Mouse (Mus musculus) G1E (cell line): ENCODE measurements around the gene Ttc26. TPM values are rescaled to one million over a fixed set of nuclear protein-coding genes. Genes with fewer than 3 reads are reported as not detected.

Source experiments
- ATAC-seq: 2 replicates; pipeline ENCODE4 v1.8.0; 2016; ENCODE audit warnings: mild to moderate bottlenecking; ENCODE audit not compliant: insufficient number of reproducible peaks, poor library complexity, low FRiP score, severe bottlenecking; ENCODE audit errors: extremely low read depth
- DNase-seq: peaks from one replicate; pipeline ENCODE4 v3.0.0; 2012; ENCODE audit warnings: low spot score
- H3K27me3 ChIP-seq: 2 replicates; pipeline ENCODE4 v1.6.1; 2012; ENCODE audit warnings: mild to moderate bottlenecking, low read length, inconsistent platforms; ENCODE audit not compliant: insufficient read depth
- H3K36me3 ChIP-seq: replicated peaks from 2 replicates; pipeline ENCODE3; 2012; ENCODE audit warnings: mild to moderate bottlenecking, inconsistent platforms
- H3K4me1 ChIP-seq: 2 replicates; pipeline ENCODE4 v1.6.1; 2012; ENCODE audit warnings: low read depth, low read length, inconsistent platforms, mixed read lengths; ENCODE audit not compliant: insufficient read depth
- H3K4me3 ChIP-seq: 2 replicates; pipeline ENCODE4 v1.5.1; 2012; ENCODE audit warnings: low read depth, mild to moderate bottlenecking, inconsistent platforms, low read length, moderate library complexity, mixed read lengths
- H3K9me3 ChIP-seq: replicated peaks from 2 replicates; pipeline ENCODE4 v1.6.1; 2012; ENCODE audit warnings: inconsistent platforms
- CTCF ChIP-seq: IDR thresholded peaks from 2 replicates; pipeline ENCODE4 v1.5.1; 2012; ENCODE audit warnings: low read depth, low read length, inconsistent platforms, mixed read lengths
- GATA1 ChIP-seq: IDR thresholded peaks from 2 replicates; pipeline ENCODE4 v1.6.1; 2012; ENCODE audit warnings: borderline replicate concordance, low read length, inconsistent platforms, mixed read lengths
- GATA2 ChIP-seq: IDR thresholded peaks from 2 replicates; pipeline ENCODE4 v1.6.1; 2012; ENCODE audit warnings: low read depth, low read length, inconsistent platforms, borderline replicate concordance
- POLR2AphosphoS5 ChIP-seq: IDR thresholded peaks from 2 replicates; pipeline ENCODE4 v1.6.1; 2012; ENCODE audit warnings: low read depth, low read length, inconsistent platforms; ENCODE audit not compliant: insufficient replicate concordance
- TAL1 ChIP-seq: conservative IDR thresholded peaks from 2 replicates; pipeline ENCODE4 v1.6.1; 2012; ENCODE audit warnings: low read depth, low read length, inconsistent platforms, mixed read lengths
- polyA plus RNA-seq: library from polyadenylated mRNA; stranded (reverse); fragments of >175 nt; gene quantifications from 2 replicates; pipeline ENCODE4 v1.2.3, GENCODE M21; 2012
- total RNA-seq, 2 experiments: library from RNA; stranded (forward) in 1 of 2; stranded (reverse) in 1 of 2; fragments of 200-1000 nt in 1 of 2; fragments of >200 nt in 1 of 2; fragmentation: Nextera tagmentation in 1 of 2; gene quantifications; 2 replicates each; pipeline ENCODE4 v1.2.3; 2014 to 2017

The Ttc26 gene
- total and polyA plus RNA-seq, 3 experiments: 0.89 to 6.5 (median 5.9) TPM

DNA sequence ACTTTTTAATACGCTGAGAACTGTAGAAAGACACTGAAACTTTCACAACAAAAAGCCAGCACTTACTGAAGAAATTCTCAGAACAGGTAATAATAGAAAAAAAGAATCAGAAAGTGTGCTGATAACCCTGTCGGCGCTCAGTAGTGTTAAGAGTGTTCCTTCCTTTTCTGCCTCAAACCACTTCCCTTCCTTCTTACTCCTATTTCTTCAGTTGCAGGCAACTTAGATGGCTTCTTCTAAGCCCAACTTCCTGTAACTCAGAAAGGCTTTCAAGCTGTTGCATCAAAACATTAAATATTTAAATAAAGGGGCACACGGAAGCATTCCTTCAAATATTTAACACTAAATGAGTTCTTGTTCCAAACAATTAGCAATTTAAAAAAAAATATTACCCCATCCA, 29.3 kb upstream of the Ttc26 start:
- peaks cover 44% of the 10 kb centered on the region for H3K36me3 ChIP-seq
- H3K4me3 ChIP-seq: peak overlapping the region; percentile 97
- peaks cover 62% of the 10 kb centered on the region for H3K4me1 ChIP-seq
- H3K27me3 ChIP-seq: no peaks in the 10 kb centered on the region
- TF ChIP-seq POLR2AphosphoS5: no peak
- TF ChIP-seq GATA1: no peak
- no peak for TF ChIP-seq GATA2
- TF ChIP-seq TAL1: no peak
- no peak for TF ChIP-seq CTCF
- no peak for DNase-seq
- H3K9me3 ChIP-seq: no peaks in the 10 kb centered on the region
- no peak for ATAC-seq

DNA sequence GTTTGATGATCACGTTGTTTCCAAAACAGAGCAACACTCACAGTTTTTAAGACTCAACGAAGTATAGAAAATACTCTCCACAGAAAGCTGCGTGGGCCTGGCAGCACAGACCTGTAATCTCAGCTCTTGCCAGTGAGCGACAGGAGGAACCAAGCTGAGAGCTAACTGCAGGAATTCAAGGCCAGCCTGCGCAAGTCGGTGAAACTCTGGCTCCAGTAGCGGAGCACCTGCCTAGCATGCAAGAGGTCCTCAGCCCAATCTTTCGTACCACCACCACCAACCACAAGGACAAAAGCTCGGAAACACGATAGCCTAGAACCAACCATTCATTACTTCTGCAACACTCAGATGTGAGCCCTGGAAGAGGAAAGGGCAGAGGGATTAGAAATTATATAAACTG, 28.8 kb upstream of the Ttc26 start:
- peaks cover 42% of the 10 kb centered on the region for H3K36me3 ChIP-seq
- H3K27me3 ChIP-seq: no peaks in the 10 kb centered on the region
- no peak for TF ChIP-seq CTCF
- TF ChIP-seq GATA2: no peak
- TF ChIP-seq POLR2AphosphoS5: no peak
- TF ChIP-seq GATA1: no peak
- no peak for TF ChIP-seq TAL1
- peak overlapping the region; percentile 97 for H3K4me3 ChIP-seq
- no peak for ATAC-seq
- H3K9me3 ChIP-seq: no peaks in the 10 kb centered on the region
- peaks cover 59% of the 10 kb centered on the region for H3K4me1 ChIP-seq
- no peak for DNase-seq

GRCm38 (mm10) chr6:38353181-38353580, 28.1 kb upstream of the Ttc26 start:
- peak overlapping the region; percentile 97 for H3K4me3 ChIP-seq
- no peaks in the 10 kb centered on the region for H3K9me3 ChIP-seq
- TF ChIP-seq POLR2AphosphoS5 (no peak), TAL1 (0 out of 2 replicates have a peak, but pooled peaks have one; percentile 6)
- ATAC-seq: no peak
- H3K27me3 ChIP-seq: no peaks in the 10 kb centered on the region
- no peak for DNase-seq
- peaks cover 59% of the 10 kb centered on the region for H3K4me1 ChIP-seq
- H3K36me3 ChIP-seq: peaks cover 35% of the 10 kb centered on the region

DNA sequence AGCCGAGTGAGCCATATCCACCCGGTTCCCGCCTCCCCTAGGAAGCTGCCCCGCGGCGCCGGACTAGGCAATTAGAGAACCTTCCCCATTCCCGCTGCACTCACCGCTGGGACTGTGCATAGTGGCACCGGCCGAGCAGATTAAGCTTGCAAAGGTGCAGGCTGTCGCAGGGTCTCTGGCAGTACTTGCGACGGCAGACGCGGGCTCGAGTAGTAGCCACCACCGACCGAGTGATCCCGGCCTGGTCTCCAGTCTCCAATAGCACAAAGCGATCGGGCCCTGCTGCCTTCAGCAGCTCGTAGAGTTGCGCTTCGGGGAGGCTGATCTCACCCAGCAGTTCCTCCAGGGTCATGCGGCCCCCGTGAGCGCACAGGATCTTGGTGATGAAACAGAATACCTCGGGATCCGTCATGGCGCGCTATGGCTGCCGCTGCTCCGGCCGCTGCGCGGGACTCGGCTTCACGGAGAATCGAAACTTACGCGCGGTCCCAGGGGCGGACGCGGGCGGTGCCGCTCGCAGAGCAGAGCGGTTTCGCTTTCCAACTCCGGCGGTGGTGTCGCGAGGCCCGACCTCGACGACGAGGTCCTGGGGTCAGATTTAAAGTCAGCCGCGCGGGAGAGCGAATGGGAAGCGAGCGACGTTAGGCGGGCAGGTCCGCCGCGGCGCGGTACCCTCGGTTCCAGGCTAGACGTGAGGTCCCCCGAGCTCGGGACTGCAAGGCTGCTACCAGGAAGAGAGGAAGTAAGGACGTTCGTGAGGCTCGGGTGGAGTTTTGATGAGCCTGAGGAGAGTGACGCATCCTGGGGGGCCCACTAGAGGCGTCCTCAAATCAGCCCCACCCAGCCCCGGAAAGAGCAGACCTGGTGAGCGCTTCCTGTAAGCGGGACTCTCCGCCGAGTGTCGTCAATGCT, 27.2 kb upstream of the Ttc26 start, which contains the start of gene Zc3hav1:
Gene Zc3hav1, minus strand, starts transcription at position 793 of the 912 bp plus-strand sequence.
- ATAC-seq (peak; percentile 78), DNase-seq (peak; percentile 78)
- Histone ChIP-seq H3K4me1 (peaks cover 61% of the 10 kb centered on the region), H3K36me3 (peaks cover 30% of the 10 kb centered on the region), H3K9me3 (no peaks in the 10 kb centered on the region), H3K4me3 (peak within 1 kb of the TSS; percentile 97), H3K27me3 (no peaks in the 10 kb centered on the region)
- TF ChIP-seq POLR2AphosphoS5 (no peak), TAL1 (no peak), CTCF (no peak), GATA1 (no peak), GATA2 (no peak)

GRCm38 (mm10) chr6:38354723-38355353, 26.4 kb upstream of the Ttc26 start:
- Histone ChIP-seq H3K4me1 (peaks cover 55% of the 10 kb centered on the region), H3K4me3 (peak overlapping the region; percentile 97)
- no peak for ATAC-seq

DNA sequence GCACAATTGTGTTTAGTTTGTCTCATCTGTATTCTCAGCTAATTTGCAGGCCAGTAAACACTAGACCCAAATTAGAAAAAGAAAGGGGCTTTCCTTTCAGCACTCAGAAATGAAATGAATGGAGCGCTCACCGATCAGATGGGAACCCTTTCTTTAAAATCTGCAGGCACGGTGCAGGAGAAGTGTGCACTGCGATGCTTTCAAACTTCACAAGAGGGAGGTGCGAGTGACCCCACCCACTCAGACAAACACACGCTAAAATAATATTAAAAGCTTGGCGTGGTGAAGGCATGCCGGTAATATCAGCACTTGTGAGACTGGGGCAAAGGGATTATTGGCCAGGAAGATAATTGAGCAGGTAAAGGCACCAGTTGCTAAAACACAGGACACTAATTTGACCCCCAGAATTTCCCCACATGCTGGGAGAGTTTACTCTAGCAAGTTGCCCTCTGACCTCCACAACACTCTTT, 25.9 kb upstream of the Ttc26 start:
- DNase-seq: no peak
- no peak for ATAC-seq
- Histone ChIP-seq H3K4me3 (peak overlapping the region; percentile 97), H3K27me3 (no peaks in the 10 kb centered on the region), H3K9me3 (no peaks in the 10 kb centered on the region), H3K4me1 (peaks cover 55% of the 10 kb centered on the region), H3K36me3 (peaks cover 19% of the 10 kb centered on the region)
- no peak for TF ChIP-seq GATA2
- TF ChIP-seq TAL1: no peak
- TF ChIP-seq POLR2AphosphoS5: no peak
- no peak for TF ChIP-seq GATA1
- TF ChIP-seq CTCF: no peak

More at GRCm38 (mm10) chr6:38354723-38355353, 26.4 kb upstream of the Ttc26 start:
- Histone ChIP-seq H3K36me3 (peaks cover 24% of the 10 kb centered on the region), H3K9me3 (no peaks in the 10 kb centered on the region), H3K27me3 (no peaks in the 10 kb centered on the region)
- DNase-seq: no peak
- TF ChIP-seq GATA2 (no peak), POLR2AphosphoS5 (no peak), GATA1 (no peak), TAL1 (no peak), CTCF (no peak)
